Mouse (Mus musculus) MEL (cell line): ENCODE measurements at regions not wholly inside any gene's neighbourhood (a gene's known extent, or its start where the extent isn't known, plus 50 kb on each side); places are given as distances from the start of the nearest gene placed in this dataset.

Source experiments
- DNase-seq: peaks from one replicate; pipeline ENCODE4 v3.0.0; 2011; ENCODE audit warnings: low read depth, low spot score
- H3K27ac ChIP-seq: 2 replicates; pipeline ENCODE4 v1.5.1; 2012; ENCODE audit warnings: low read depth, mild to moderate bottlenecking, control low read depth, low read length, moderate library complexity; ENCODE audit not compliant: control insufficient read depth
- H3K27me3 ChIP-seq, 2 experiments: fragments of 150-350 bp in 1 of 2; sonication (generic) in 1 of 2; 2 replicates each; pipeline ENCODE4 v1.6.1; 2012; ENCODE audit warnings: low read length in 2 of 2, mild to moderate bottlenecking in 2 of 2, improper control_type of control experiment in 1 of 2, moderate library complexity in 1 of 2; ENCODE audit not compliant: insufficient read depth in 2 of 2, control insufficient read depth in 1 of 2
- H3K36me3 ChIP-seq, 2 experiments: 2 replicates each; pipeline ENCODE4 v1.6.1; 2012 to 2014; ENCODE audit warnings: low read length in 2 of 2, improper control_type of control experiment in 1 of 2, inconsistent platforms in 1 of 2, mild to moderate bottlenecking in 1 of 2; ENCODE audit not compliant: insufficient read depth in 2 of 2, control insufficient read depth in 1 of 2
- H3K4me1 ChIP-seq, 2 experiments: fragments of 150-350 bp in 1 of 2; sonication (generic) in 1 of 2; 2 replicates each; pipeline ENCODE4 v1.6.1; 2012; ENCODE audit warnings: low read length in 2 of 2, improper control_type of control experiment in 1 of 2, mild to moderate bottlenecking in 1 of 2; ENCODE audit not compliant: insufficient read depth in 2 of 2, control insufficient read depth in 1 of 2
- H3K4me3 ChIP-seq, 2 experiments: fragments of 150-350 bp in 1 of 2; sonication (generic) in 1 of 2; 2 replicates each; pipeline ENCODE4 v1.5.1; 2012; ENCODE audit warnings: low read depth in 2 of 2, low read length in 2 of 2, mild to moderate bottlenecking in 2 of 2, moderate library complexity in 2 of 2, control low read depth in 1 of 2, improper control_type of control experiment in 1 of 2; ENCODE audit not compliant: control insufficient read depth in 1 of 2, insufficient read depth in 1 of 2
- H3K79me2 ChIP-seq: 2 replicates; pipeline ENCODE4 v1.6.1; 2012; ENCODE audit warnings: mild to moderate bottlenecking, low read length, moderate library complexity; ENCODE audit not compliant: control insufficient read depth, poor library complexity, insufficient read depth
- H3K9ac ChIP-seq: 2 replicates; pipeline ENCODE4 v1.6.1; 2012; ENCODE audit warnings: low read depth, mild to moderate bottlenecking, control low read depth, low read length, moderate library complexity; ENCODE audit not compliant: control insufficient read depth, poor library complexity, severe bottlenecking
- H3K9me3 ChIP-seq: fragments of 150-350 bp; sonication (generic); replicated peaks from 2 replicates; pipeline ENCODE4 v1.6.1; 2012; ENCODE audit warnings: mild to moderate bottlenecking, low read length, improper control_type of control experiment, moderate library complexity; ENCODE audit not compliant: insufficient read depth
- EP300 ChIP-seq, 2 experiments: IDR thresholded peaks; 2 replicates each; pipeline ENCODE4 v1.6.1; 2011; ENCODE audit warnings: improper control_type of control experiment in 2 of 2, low read length in 2 of 2, low read depth in 1 of 2, mild to moderate bottlenecking in 1 of 2
- GABPA ChIP-seq: IDR thresholded peaks from 2 replicates; pipeline ENCODE4 v1.6.1; 2012; ENCODE audit warnings: low read depth, mild to moderate bottlenecking, inconsistent platforms, low read length, improper control_type of control experiment, moderate library complexity
- GATA1 ChIP-seq: IDR thresholded peaks from 2 replicates; pipeline ENCODE4 v1.6.1; 2011; ENCODE audit warnings: low read depth, low read length, improper control_type of control experiment
- MAFK ChIP-seq: IDR thresholded peaks from 2 replicates; pipeline ENCODE4 v1.6.1; 2011; ENCODE audit warnings: low read depth, mild to moderate bottlenecking, low read length, improper control_type of control experiment, borderline replicate concordance
- MYB ChIP-seq: IDR thresholded peaks from 2 replicates; pipeline ENCODE4 v1.6.1; 2011; ENCODE audit warnings: mild to moderate bottlenecking, low read depth, low read length, improper control_type of control experiment
- MYC ChIP-seq: IDR thresholded peaks from 2 replicates; pipeline ENCODE4 v1.6.1; 2011; ENCODE audit warnings: low read depth, mild to moderate bottlenecking, low read length, improper control_type of control experiment, moderate library complexity
- RAD21 ChIP-seq: IDR thresholded peaks from 2 replicates; pipeline ENCODE4 v1.6.1; 2011; ENCODE audit warnings: mild to moderate bottlenecking, low read depth, low read length, improper control_type of control experiment
- RCOR1 ChIP-seq: IDR thresholded peaks from 2 replicates; pipeline ENCODE4 v1.6.1; 2012; ENCODE audit warnings: low read depth, mild to moderate bottlenecking, inconsistent platforms, low read length, improper control_type of control experiment
- SIN3A ChIP-seq: IDR thresholded peaks from 2 replicates; pipeline ENCODE4 v1.6.1; 2012; ENCODE audit warnings: low read length, improper control_type of control experiment, inconsistent platforms
- TAL1 ChIP-seq: IDR thresholded peaks from 2 replicates; pipeline ENCODE4 v1.6.1; 2012; ENCODE audit warnings: mild to moderate bottlenecking, inconsistent platforms, low read length, moderate library complexity, mixed read lengths
- TCF12 ChIP-seq: IDR thresholded peaks from 2 replicates; pipeline ENCODE4 v1.6.1; 2014; ENCODE audit warnings: low read depth, mild to moderate bottlenecking, inconsistent platforms, low read length, improper control_type of control experiment, moderate library complexity
- USF1 ChIP-seq: IDR thresholded peaks from 2 replicates; pipeline ENCODE4 v1.6.1; 2014; ENCODE audit warnings: low read depth, mild to moderate bottlenecking, inconsistent platforms, low read length, improper control_type of control experiment, moderate library complexity
- ZKSCAN1 ChIP-seq: IDR thresholded peaks from 2 replicates; pipeline ENCODE4 v1.6.1; 2012; ENCODE audit warnings: low read depth, mild to moderate bottlenecking, inconsistent platforms, low read length, improper control_type of control experiment, moderate library complexity
- ZNF384 ChIP-seq: IDR thresholded peaks from 2 replicates; pipeline ENCODE4 v1.6.1; 2012; ENCODE audit warnings: low read depth, mild to moderate bottlenecking, inconsistent platforms, low read length, improper control_type of control experiment

DNA sequence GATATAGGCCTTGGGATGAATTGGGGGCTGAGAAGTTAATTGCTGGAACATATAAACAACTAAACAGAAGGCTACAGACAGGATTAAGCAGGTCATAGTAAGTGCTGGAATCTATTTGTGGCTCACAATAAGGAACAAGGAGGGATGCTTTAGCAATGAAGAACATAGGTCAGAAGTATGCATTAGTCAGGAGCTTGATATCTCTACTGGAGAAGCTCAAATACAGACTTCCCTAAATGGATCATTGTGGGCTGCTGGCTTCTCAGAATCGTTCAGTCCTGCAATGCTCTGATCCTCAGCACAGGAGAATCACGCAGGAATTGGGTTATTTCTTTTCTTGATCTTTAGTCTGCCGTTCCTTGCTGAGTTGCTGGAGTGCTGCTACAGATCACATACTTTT lies 428.6 kb upstream of the Cited2 start:
- Histone ChIP-seq H3K4me3 (peak overlapping the region; percentile 17 to 43; a peak in 3 of 4 replicates), H3K27ac (no peak overlapping the region), H3K9me3 (no peaks in the 10 kb centered on the region), H3K27me3 (no peaks in the 10 kb centered on the region), H3K79me2 (no peaks in the 10 kb centered on the region), H3K9ac (no peak overlapping the region), H3K36me3 (peaks cover 0 to 11% of the 10 kb centered on the region in 2 experiments; a peak in 2 of 4 replicates), H3K4me1 (peaks cover 3 to 9% of the 10 kb centered on the region in 2 experiments; a peak in 3 of 4 replicates)
- peak; percentile 60 for DNase-seq
- TF ChIP-seq MAFK (no peak), EP300 (IDR thresholded peaks at IDR 0.05; ENCODE audit: low read depth in 1 of 2, low read length in 2 of 2) (peak in 1 of 2 experiments; percentile 20; a peak in 1 of 4 replicates)

GRCm38 (mm10) chr10:17295157-17295556 lies 427.9 kb upstream of the Cited2 start:
- H3K27me3 ChIP-seq = no peaks in the 10 kb centered on the region
- DNase-seq = peak; percentile 25
- peak overlapping the region; percentile 20 to 43; a peak in 3 of 4 replicates for H3K4me3 ChIP-seq
- no peaks in the 10 kb centered on the region for H3K9me3 ChIP-seq
- H3K27ac ChIP-seq = no peak overlapping the region
- H3K4me1 ChIP-seq = peaks cover 3 to 9% of the 10 kb centered on the region in 2 experiments; a peak in 3 of 4 replicates
- no peak overlapping the region for H3K9ac ChIP-seq
- no peaks in the 10 kb centered on the region for H3K79me2 ChIP-seq
- peaks cover 0 to 11% of the 10 kb centered on the region in 2 experiments; a peak in 2 of 4 replicates for H3K36me3 ChIP-seq
- TF ChIP-seq MYB (no peak), MYC (no peak), ZNF384 (no peak), RCOR1 (0 out of 2 replicates have a peak, but pooled peaks have one; percentile 31), SIN3A (no peak), EP300 (IDR thresholded peaks at IDR 0.05; ENCODE audit: low read depth in 1 of 2, low read length in 2 of 2) (peak; percentile 27 to 40; a peak in 3 of 4 replicates), GATA1 (peak; percentile 70)
- TF ChIP-seq, all 39 proteins: peak for 3

DNA sequence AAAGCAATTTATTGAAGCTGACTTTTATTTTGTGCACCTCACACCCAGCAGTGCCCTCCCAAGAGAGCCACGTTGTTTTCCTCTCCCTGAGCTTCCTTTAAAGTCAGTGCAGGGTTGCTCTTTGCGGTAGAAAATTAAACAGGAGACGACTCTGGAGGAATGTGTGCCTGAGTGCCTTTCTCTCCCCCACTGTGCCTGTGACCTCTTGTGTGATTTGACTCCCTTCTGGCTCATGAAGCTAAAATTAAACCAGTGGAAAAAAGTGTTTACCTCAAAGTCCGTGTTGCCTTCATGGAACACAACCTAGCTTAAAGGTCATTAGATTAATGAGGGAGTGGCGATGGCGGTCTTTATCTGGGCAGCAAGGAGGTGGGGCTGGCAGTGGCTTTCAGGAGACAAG lies 423.4 kb upstream of the Cited2 start:
- Histone ChIP-seq H3K4me3 (no peak overlapping the region), H3K9me3 (no peaks in the 10 kb centered on the region), H3K27ac (no peak overlapping the region), H3K79me2 (no peaks in the 10 kb centered on the region), H3K4me1 (peaks cover 2 to 8% of the 10 kb centered on the region in 2 experiments; a peak in 3 of 4 replicates), H3K9ac (no peak overlapping the region), H3K36me3 (peaks cover 0 to 10% of the 10 kb centered on the region in 2 experiments; a peak in 2 of 4 replicates), H3K27me3 (no peaks in the 10 kb centered on the region)
- DNase-seq = no peak
- TF ChIP-seq ZKSCAN1 (no peak), TAL1 (no peak), USF1 (no peak), RAD21 (no peak), GATA1 (no peak), GABPA (no peak), TCF12 (no peak)
